Mouse (Mus musculus): ENCODE measurements around the gene Csnk1d. TPM values are rescaled to one million over a fixed set of nuclear protein-coding genes. Genes with fewer than 3 reads are reported as not detected.

Gene Csnk1d
- polyA plus RNA-seq (2014; fragmentation: Nextera tagmentation; extraction: Ambion mirVana): 51.5 and 59.6 TPM in 2 replicates

DNA sequence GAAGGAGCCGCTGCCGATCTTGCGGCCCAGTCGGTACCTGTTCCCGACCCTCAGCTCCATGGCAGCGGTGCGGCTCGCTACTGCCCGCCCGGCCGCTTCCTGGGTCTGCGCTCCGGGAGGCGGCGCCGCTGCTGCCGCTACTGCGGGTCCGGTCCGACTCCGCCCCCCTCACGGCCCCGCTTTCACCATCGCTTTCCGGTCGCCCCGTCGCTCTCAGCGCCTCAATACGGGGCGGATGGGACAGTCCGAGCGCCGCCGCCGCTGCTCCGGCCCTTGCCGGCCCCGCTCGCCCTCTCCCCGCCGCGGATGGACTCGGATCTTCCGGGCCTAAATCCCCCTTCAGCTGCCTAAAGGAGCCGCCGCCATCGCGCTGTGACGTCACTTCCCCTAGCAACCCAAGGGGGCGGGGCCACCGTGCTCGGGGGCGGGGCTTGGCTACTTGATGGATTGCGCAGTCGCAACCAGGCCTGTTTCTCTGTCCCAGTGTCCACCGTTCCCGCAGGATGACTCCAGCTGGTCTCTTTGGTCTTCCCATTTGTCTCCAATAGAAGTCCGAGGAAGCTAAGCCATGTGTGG, at the start of gene Csnk1d:
TSS of gene Csnk1d (minus strand) at position 380 of the 576 bp plus-strand sequence.
- peak within 1 kb of the TSS; percentile 100 for H3K9ac ChIP-seq (ENCODE audit: low read length)
- peak; percentile 95 for ATAC-seq
- DNase-seq (ENCODE audit: low spot score): peak; percentile 97
- under 1% methylated on average over 56 of the region's 59 CpGs for WGBS
- peak within 1 kb of the TSS; percentile 100 for H3K4me3 ChIP-seq (ENCODE audit: low read depth, low read length)
- peak within 1 kb of the TSS; percentile 97 for H3K27ac ChIP-seq (ENCODE audit: low read depth, low read length)
- no peaks in the 10 kb centered on the region for H3K27me3 ChIP-seq (replicated peaks; ENCODE audit: control insufficient read depth, insufficient read depth, low read length)
- H3K4me1 ChIP-seq (ENCODE audit: control insufficient read depth, insufficient read depth, low read length): peaks cover 33% of the 10 kb centered on the region
- H3K9me3 ChIP-seq (replicated peaks; ENCODE audit: control insufficient read depth, low read length): no peaks in the 10 kb centered on the region
- H3K4me2 ChIP-seq (ENCODE audit: low read length): peak within 1 kb of the TSS; percentile 92
- H3K36me3 ChIP-seq (ENCODE audit: control insufficient read depth, insufficient read depth, low read length): peaks cover 3% of the 10 kb centered on the region; the same call in 1 of the 2 replicates

- H3K9me3 ChIP-seq (replicated peaks; ENCODE audit: control insufficient read depth, low read length): no peaks in the 10 kb centered on the region
- H3K4me3 ChIP-seq (ENCODE audit: low read depth, low read length): no peak within 1 kb of the TSS
- H3K4me2 ChIP-seq (ENCODE audit: low read length): no peak within 1 kb of the TSS
- no peak within 1 kb of the TSS for H3K27ac ChIP-seq (ENCODE audit: low read depth, low read length)
- no peaks in the 10 kb centered on the region for H3K27me3 ChIP-seq (replicated peaks; ENCODE audit: control insufficient read depth, insufficient read depth, low read length)
- no peaks in the 10 kb centered on the region for H3K36me3 ChIP-seq (ENCODE audit: control insufficient read depth, insufficient read depth, low read length)
- WGBS: 78% methylated on average over 5 of the region's 5 CpGs
- H3K4me1 ChIP-seq (ENCODE audit: control insufficient read depth, insufficient read depth, low read length): no peaks in the 10 kb centered on the region
- ATAC-seq (no peak), DNase-seq (ENCODE audit: low spot score) (no peak)
- H3K9ac ChIP-seq (ENCODE audit: low read length): no peak within 1 kb of the TSS
These were observed 48.2 kb upstream of the Csnk1d start, which contains the start of gene Cd7 for GRCm38 (mm10) chr11:121039302-121039701. Cd7 (minus strand) TSS chr11:121039418.

DNA sequence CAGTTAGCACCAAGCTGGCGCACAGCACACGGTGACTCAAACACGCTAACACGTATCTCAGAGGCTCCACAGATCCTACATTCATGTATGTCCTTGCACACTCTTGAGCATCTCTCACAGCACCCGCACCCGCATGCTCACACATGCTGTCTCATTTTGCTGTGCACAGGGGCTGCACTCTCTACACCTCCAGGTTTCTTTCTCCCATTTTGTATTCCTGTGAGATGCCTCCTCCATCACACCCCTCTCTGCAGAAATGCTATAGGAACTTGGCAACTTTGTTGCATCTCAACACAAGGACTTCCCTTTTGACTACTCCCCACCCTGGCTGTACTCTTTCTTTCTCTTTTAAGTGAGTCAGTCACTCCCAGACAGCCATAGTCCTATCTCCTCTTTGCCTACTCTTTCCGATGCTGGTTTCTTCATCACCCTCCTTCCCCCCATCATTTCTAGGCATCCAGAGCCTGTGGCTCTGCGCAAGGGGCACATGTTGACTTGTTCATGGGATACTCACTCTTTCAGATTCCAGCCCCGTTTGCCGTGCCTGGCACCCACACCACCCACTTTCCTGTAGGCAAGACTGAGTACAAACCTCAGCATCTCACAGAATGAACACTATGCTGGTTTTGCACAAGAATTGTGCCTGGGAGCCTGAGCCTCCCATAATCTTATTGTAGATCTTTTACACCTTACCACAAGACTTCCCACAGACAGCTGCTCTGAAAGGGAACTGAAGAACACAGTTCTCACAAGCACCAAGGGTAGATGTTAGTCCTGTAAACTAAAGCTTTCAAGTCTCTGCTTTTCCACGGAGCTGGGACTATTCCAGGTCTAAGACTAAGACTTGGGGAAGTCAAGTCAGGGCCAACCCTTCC, 47.5 kb upstream of the Csnk1d start:
- ATAC-seq: no peak
- Histone ChIP-seq H3K9ac (ENCODE audit: low read length) (no peak overlapping the region), H3K27me3 (replicated peaks; ENCODE audit: control insufficient read depth, insufficient read depth, low read length) (no peaks in the 10 kb centered on the region), H3K4me2 (ENCODE audit: low read length) (no peak overlapping the region), H3K4me1 (ENCODE audit: control insufficient read depth, insufficient read depth, low read length) (no peaks in the 10 kb centered on the region), H3K9me3 (replicated peaks; ENCODE audit: control insufficient read depth, low read length) (no peaks in the 10 kb centered on the region), H3K27ac (ENCODE audit: low read depth, low read length) (no peak overlapping the region), H3K36me3 (ENCODE audit: control insufficient read depth, insufficient read depth, low read length) (no peaks in the 10 kb centered on the region), H3K4me3 (ENCODE audit: low read depth, low read length) (no peak overlapping the region)
- DNase-seq (ENCODE audit: low spot score): no peak
- WGBS: 91% methylated on average over 11 of the region's 11 CpGs

DNA sequence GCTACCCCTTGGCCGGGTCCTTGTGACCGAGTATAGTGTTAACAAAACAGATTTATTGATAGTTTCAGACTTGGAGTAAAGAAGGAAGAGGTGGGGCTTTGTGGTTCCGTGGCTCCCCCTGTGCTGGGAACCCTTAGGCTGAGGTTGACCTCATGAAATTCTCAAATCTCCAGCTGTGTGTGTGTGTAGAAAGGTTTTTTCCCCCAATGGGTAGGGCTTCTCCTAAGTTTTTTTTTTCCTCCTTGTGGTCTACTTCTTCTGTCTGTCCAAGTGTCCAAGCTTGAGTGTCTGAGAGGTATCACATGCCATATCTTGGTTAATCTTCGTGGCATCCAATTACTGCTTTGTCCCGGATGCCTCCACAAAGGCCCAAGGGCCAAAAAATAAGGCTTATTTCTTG, 42.0 kb upstream of the Csnk1d start:
- Histone ChIP-seq H3K36me3 (ENCODE audit: control insufficient read depth, insufficient read depth, low read length) (no peaks in the 10 kb centered on the region), H3K27me3 (replicated peaks; ENCODE audit: control insufficient read depth, insufficient read depth, low read length) (no peaks in the 10 kb centered on the region), H3K4me3 (ENCODE audit: low read depth, low read length) (no peak overlapping the region), H3K4me2 (ENCODE audit: low read length) (no peak overlapping the region), H3K4me1 (ENCODE audit: control insufficient read depth, insufficient read depth, low read length) (no peaks in the 10 kb centered on the region), H3K9me3 (replicated peaks; ENCODE audit: control insufficient read depth, low read length) (no peaks in the 10 kb centered on the region), H3K9ac (ENCODE audit: low read length) (no peak overlapping the region), H3K27ac (ENCODE audit: low read depth, low read length) (no peak overlapping the region)
- ATAC-seq: no peak
- WGBS: 90% methylated on average over 5 of the region's 5 CpGs
- no peak for DNase-seq (ENCODE audit: low spot score)

GRCm38 (mm10) chr11:121027259-121027658, 36.1 kb upstream of the Csnk1d start:
- H3K4me3 ChIP-seq (ENCODE audit: low read depth, low read length): no peak overlapping the region
- no peaks in the 10 kb centered on the region for H3K9me3 ChIP-seq (replicated peaks; ENCODE audit: control insufficient read depth, low read length)
- DNase-seq (ENCODE audit: low spot score) (no peak), ATAC-seq (no peak)
- no peak overlapping the region for H3K4me2 ChIP-seq (ENCODE audit: low read length)
- H3K4me1 ChIP-seq (ENCODE audit: control insufficient read depth, insufficient read depth, low read length): no peaks in the 10 kb centered on the region
- H3K9ac ChIP-seq (ENCODE audit: low read length): no peak overlapping the region
- whole genome bisulfite sequencing: 93% methylated on average over 7 of the region's 7 CpGs
- H3K27ac ChIP-seq (ENCODE audit: low read depth, low read length): no peak overlapping the region
- no peaks in the 10 kb centered on the region for H3K36me3 ChIP-seq (ENCODE audit: control insufficient read depth, insufficient read depth, low read length)
- H3K27me3 ChIP-seq (replicated peaks; ENCODE audit: control insufficient read depth, insufficient read depth, low read length): no peaks in the 10 kb centered on the region

- Histone ChIP-seq H3K36me3 (ENCODE audit: control insufficient read depth, insufficient read depth, low read length) (no peaks in the 10 kb centered on the region), H3K9ac (ENCODE audit: low read length) (no peak overlapping the region), H3K27me3 (replicated peaks; ENCODE audit: control insufficient read depth, insufficient read depth, low read length) (no peaks in the 10 kb centered on the region), H3K4me2 (ENCODE audit: low read length) (no peak overlapping the region), H3K27ac (ENCODE audit: low read depth, low read length) (no peak overlapping the region), H3K9me3 (replicated peaks; ENCODE audit: control insufficient read depth, low read length) (no peaks in the 10 kb centered on the region), H3K4me1 (ENCODE audit: control insufficient read depth, insufficient read depth, low read length) (no peaks in the 10 kb centered on the region), H3K4me3 (ENCODE audit: low read depth, low read length) (no peak overlapping the region)
- WGBS: 74% methylated on average over 6 of the region's 6 CpGs
- ATAC-seq (no peak), DNase-seq (ENCODE audit: low spot score) (no peak)
These were observed 33.0 kb upstream of the Csnk1d start for GRCm38 (mm10) chr11:121024163-121024562.

- no peak overlapping the region for H3K4me3 ChIP-seq (ENCODE audit: low read depth, low read length)
- DNase-seq (ENCODE audit: low spot score): no peak
- no peaks in the 10 kb centered on the region for H3K4me1 ChIP-seq (ENCODE audit: control insufficient read depth, insufficient read depth, low read length)
- H3K9ac ChIP-seq (ENCODE audit: low read length): no peak overlapping the region
- H3K27me3 ChIP-seq (replicated peaks; ENCODE audit: control insufficient read depth, insufficient read depth, low read length): no peaks in the 10 kb centered on the region
- H3K4me2 ChIP-seq (ENCODE audit: low read length): no peak overlapping the region
- ATAC-seq: no peak
- H3K9me3 ChIP-seq (replicated peaks; ENCODE audit: control insufficient read depth, low read length): no peaks in the 10 kb centered on the region
- WGBS: 82% methylated on average over 5 of the region's 5 CpGs
- H3K36me3 ChIP-seq (ENCODE audit: control insufficient read depth, insufficient read depth, low read length): no peaks in the 10 kb centered on the region
- no peak overlapping the region for H3K27ac ChIP-seq (ENCODE audit: low read depth, low read length)
These were observed 28.4 kb upstream of the Csnk1d start for GRCm38 (mm10) chr11:121019501-121019900.

GRCm38 (mm10) chr11:121017703-121018102, 26.6 kb upstream of the Csnk1d start:
- H3K9me3 ChIP-seq (replicated peaks; ENCODE audit: control insufficient read depth, low read length): no peaks in the 10 kb centered on the region
- peak; percentile 65; the same call in 1 of the 2 replicates for ATAC-seq
- H3K9ac ChIP-seq (ENCODE audit: low read length): no peak overlapping the region
- no peaks in the 10 kb centered on the region for H3K27me3 ChIP-seq (replicated peaks; ENCODE audit: control insufficient read depth, insufficient read depth, low read length)
- peak; percentile 68 for DNase-seq (ENCODE audit: low spot score)
- H3K4me1 ChIP-seq (ENCODE audit: control insufficient read depth, insufficient read depth, low read length): no peaks in the 10 kb centered on the region
- 42% methylated on average over 3 of the region's 3 CpGs for WGBS
- no peak overlapping the region for H3K4me3 ChIP-seq (ENCODE audit: low read depth, low read length)
- H3K27ac ChIP-seq (ENCODE audit: low read depth, low read length): no peak overlapping the region
- H3K4me2 ChIP-seq (ENCODE audit: low read length): no peak overlapping the region
- H3K36me3 ChIP-seq (ENCODE audit: control insufficient read depth, insufficient read depth, low read length): no peaks in the 10 kb centered on the region

DNA sequence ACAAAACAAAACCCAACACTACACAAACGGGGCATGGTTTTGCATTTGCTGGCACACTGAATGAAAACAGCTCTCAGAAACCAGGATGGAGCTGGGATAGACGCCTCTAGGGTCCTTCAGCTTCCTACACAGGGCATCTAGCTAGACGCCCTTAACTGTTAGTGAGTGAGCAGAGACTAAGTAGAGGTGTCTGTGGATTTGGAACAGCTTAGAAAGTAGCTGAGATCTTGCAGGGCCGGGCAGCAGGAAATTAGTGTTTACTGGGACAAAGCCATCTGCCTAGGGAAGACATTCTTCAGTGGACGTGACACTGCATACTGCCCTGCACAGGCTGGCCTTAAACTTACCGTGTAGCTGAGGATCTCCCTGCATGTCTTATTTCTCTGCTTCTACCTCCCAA, 24.3 kb upstream of the Csnk1d start:
- Histone ChIP-seq H3K4me3 (ENCODE audit: low read depth, low read length) (no peak overlapping the region), H3K27ac (ENCODE audit: low read depth, low read length) (no peak overlapping the region), H3K9me3 (replicated peaks; ENCODE audit: control insufficient read depth, low read length) (no peaks in the 10 kb centered on the region), H3K4me1 (ENCODE audit: control insufficient read depth, insufficient read depth, low read length) (no peaks in the 10 kb centered on the region), H3K27me3 (replicated peaks; ENCODE audit: control insufficient read depth, insufficient read depth, low read length) (no peaks in the 10 kb centered on the region), H3K36me3 (ENCODE audit: control insufficient read depth, insufficient read depth, low read length) (no peaks in the 10 kb centered on the region), H3K9ac (ENCODE audit: low read length) (no peak overlapping the region), H3K4me2 (ENCODE audit: low read length) (no peak overlapping the region)
- DNase-seq (ENCODE audit: low spot score) (no peak), ATAC-seq (no peak)
- 71% methylated on average over 6 of the region's 6 CpGs for WGBS
